Mouse (Mus musculus): ENCODE measurements around the gene Spdef. TPM values are rescaled to one million over a fixed set of nuclear protein-coding genes. Genes with fewer than 3 reads are reported as not detected.

Spdef gene
- polyA plus RNA-seq, 1 experiment from 2014 or later: 0.56 TPM

- Histone ChIP-seq H3K27ac (replicated peaks) (no peak overlapping the region), H3K4me2 (no peak overlapping the region), H3K9ac (no peak overlapping the region), H3K9me3 (no peaks in the 10 kb centered on the region), H3K4me1 (replicated peaks) (peaks cover 9% of the 10 kb centered on the region; the same call in 1 of the 2 replicates), H3K4me3 (no peak overlapping the region), H3K27me3 (no peaks in the 10 kb centered on the region), H3K36me3 (peaks cover 23% of the 10 kb centered on the region)
- WGBS: 94% methylated on average over 8 of the region's 8 CpGs
- ATAC-seq (ENCODE audit: low read depth): no peak
Observed at GRCm38 (mm10) chr17:27751314-27752202, 22.8 kb upstream of the Spdef start.

- Histone ChIP-seq H3K36me3 (peaks cover 23% of the 10 kb centered on the region), H3K27me3 (no peaks in the 10 kb centered on the region), H3K27ac (replicated peaks) (no peak overlapping the region), H3K9ac (no peak overlapping the region), H3K9me3 (no peaks in the 10 kb centered on the region), H3K4me2 (no peak overlapping the region), H3K4me1 (replicated peaks) (0 out of 2 replicates have a peak, but pooled peaks cover 4% of the 10 kb centered on the region), H3K4me3 (no peak overlapping the region)
- no peak for ATAC-seq (ENCODE audit: low read depth)
- WGBS: 94% methylated on average over 6 of the region's 6 CpGs
Observed at GRCm38 (mm10) chr17:27750451-27750942, 21.7 kb upstream of the Spdef start.

- H3K4me3 ChIP-seq: no peak overlapping the region
- H3K36me3 ChIP-seq: peaks cover 19% of the 10 kb centered on the region
- H3K4me2 ChIP-seq: no peak overlapping the region
- 88% methylated on average over 2 of the region's 2 CpGs for WGBS
- H3K27me3 ChIP-seq: no peaks in the 10 kb centered on the region
- H3K4me1 ChIP-seq (replicated peaks): no peaks in the 10 kb centered on the region
- ATAC-seq (ENCODE audit: low read depth): no peak
- no peak overlapping the region for H3K9ac ChIP-seq
- no peaks in the 10 kb centered on the region for H3K9me3 ChIP-seq
- no peak overlapping the region for H3K27ac ChIP-seq (replicated peaks)
Observed at GRCm38 (mm10) chr17:27748123-27748522, 19.4 kb upstream of the Spdef start.

GRCm38 (mm10) chr17:27746446-27746845 is 17.7 kb upstream of the Spdef start:
- 60% methylated on average over 4 of the region's 4 CpGs for WGBS
- H3K27ac ChIP-seq (replicated peaks): no peak overlapping the region

GRCm38 (mm10) chr17:27740961-27741360 is 12.2 kb upstream of the Spdef start:
- ATAC-seq (ENCODE audit: low read depth): no peak
- no peak overlapping the region for H3K4me3 ChIP-seq
- no peaks in the 10 kb centered on the region for H3K9me3 ChIP-seq
- no peak overlapping the region for H3K4me2 ChIP-seq
- no peaks in the 10 kb centered on the region for H3K4me1 ChIP-seq (replicated peaks)
- H3K27ac ChIP-seq (replicated peaks): no peak overlapping the region
- H3K9ac ChIP-seq: no peak overlapping the region
- WGBS: 92% methylated on average over 6 of the region's 6 CpGs
- no peaks in the 10 kb centered on the region for H3K27me3 ChIP-seq
- no peaks in the 10 kb centered on the region for H3K36me3 ChIP-seq

More at GRCm38 (mm10) chr17:27746446-27746845, 17.7 kb upstream of the Spdef start:
- Histone ChIP-seq H3K9me3 (no peaks in the 10 kb centered on the region), H3K4me1 (replicated peaks) (no peaks in the 10 kb centered on the region), H3K4me2 (no peak overlapping the region), H3K36me3 (0 out of 2 replicates have a peak, but pooled peaks cover 3% of the 10 kb centered on the region), H3K9ac (no peak overlapping the region), H3K27me3 (no peaks in the 10 kb centered on the region), H3K4me3 (no peak overlapping the region)
- no peak for ATAC-seq (ENCODE audit: low read depth)

- Histone ChIP-seq H3K9ac (no peak overlapping the region), H3K27me3 (no peaks in the 10 kb centered on the region), H3K27ac (replicated peaks) (no peak overlapping the region), H3K4me2 (no peak overlapping the region), H3K9me3 (no peaks in the 10 kb centered on the region), H3K4me3 (no peak overlapping the region), H3K4me1 (replicated peaks) (peaks cover 5% of the 10 kb centered on the region), H3K36me3 (no peaks in the 10 kb centered on the region)
- WGBS: 25% methylated on average over 13 of the region's 13 CpGs
- ATAC-seq (ENCODE audit: low read depth): no peak
Observed at GRCm38 (mm10) chr17:27734344-27735073, 5.8 kb upstream of the Spdef start.

GRCm38 (mm10) chr17:27732694-27733093 is 3.9 kb upstream of the Spdef start:
- no peak overlapping the region for H3K9ac ChIP-seq
- H3K4me2 ChIP-seq: no peak overlapping the region
- H3K4me1 ChIP-seq (replicated peaks): peaks cover 5% of the 10 kb centered on the region
- H3K9me3 ChIP-seq: no peaks in the 10 kb centered on the region
- H3K36me3 ChIP-seq: no peaks in the 10 kb centered on the region
- H3K27me3 ChIP-seq: no peaks in the 10 kb centered on the region
- H3K27ac ChIP-seq (replicated peaks): no peak overlapping the region
- H3K4me3 ChIP-seq: no peak overlapping the region
- ATAC-seq (ENCODE audit: low read depth): no peak
- 91% methylated on average over 3 of the region's 3 CpGs for WGBS

GRCm38 (mm10) chr17:27732152-27732551 is 3.4 kb upstream of the Spdef start:
- WGBS: 75% methylated on average over 5 of the region's 5 CpGs
- Histone ChIP-seq H3K9me3 (no peaks in the 10 kb centered on the region), H3K4me3 (no peak overlapping the region), H3K4me2 (no peak overlapping the region), H3K9ac (no peak overlapping the region), H3K36me3 (no peaks in the 10 kb centered on the region), H3K27ac (replicated peaks) (no peak overlapping the region), H3K27me3 (no peaks in the 10 kb centered on the region), H3K4me1 (replicated peaks) (peaks cover 5% of the 10 kb centered on the region)
- no peak for ATAC-seq (ENCODE audit: low read depth)

- H3K36me3 ChIP-seq: no peaks in the 10 kb centered on the region
- H3K9ac ChIP-seq: no peak overlapping the region
- no peak for ATAC-seq (ENCODE audit: low read depth)
- H3K27ac ChIP-seq (replicated peaks): no peak overlapping the region
- peaks cover 13% of the 10 kb centered on the region for H3K4me1 ChIP-seq (replicated peaks)
- WGBS: 48% methylated on average over 7 of the region's 7 CpGs
- H3K4me3 ChIP-seq: no peak overlapping the region
- H3K4me2 ChIP-seq: no peak overlapping the region
- no peaks in the 10 kb centered on the region for H3K9me3 ChIP-seq
- H3K27me3 ChIP-seq: no peaks in the 10 kb centered on the region
Observed at GRCm38 (mm10) chr17:27726527-27726926, 2.2 kb downstream of the Spdef start.

GRCm38 (mm10) chr17:27725412-27725811 is 3.3 kb downstream of the Spdef start:
- H3K27me3 ChIP-seq: no peaks in the 10 kb centered on the region
- ATAC-seq (ENCODE audit: low read depth): 0 out of 2 replicates have a peak, but pooled peaks have one; percentile 47

GRCm38 (mm10) chr17:27725011-27725410 is 3.7 kb downstream of the Spdef start:
- Histone ChIP-seq H3K27me3 (no peaks in the 10 kb centered on the region), H3K27ac (replicated peaks) (no peak overlapping the region), H3K4me3 (no peak overlapping the region), H3K36me3 (no peaks in the 10 kb centered on the region), H3K9ac (peak overlapping the region; percentile 45), H3K4me1 (replicated peaks) (peaks cover 13% of the 10 kb centered on the region), H3K9me3 (no peaks in the 10 kb centered on the region), H3K4me2 (no peak overlapping the region)
- 31% methylated on average over 10 of the region's 10 CpGs for WGBS
- ATAC-seq (ENCODE audit: low read depth): no peak

More at GRCm38 (mm10) chr17:27725412-27725811, 3.3 kb downstream of the Spdef start:
- no peak overlapping the region for H3K27ac ChIP-seq (replicated peaks)
- no peak overlapping the region for H3K4me3 ChIP-seq
- H3K9me3 ChIP-seq: no peaks in the 10 kb centered on the region
- no peaks in the 10 kb centered on the region for H3K36me3 ChIP-seq
- no peak overlapping the region for H3K4me2 ChIP-seq
- WGBS: 16% methylated on average over 10 of the region's 10 CpGs
- peak overlapping the region; percentile 45 for H3K9ac ChIP-seq
- peaks cover 13% of the 10 kb centered on the region for H3K4me1 ChIP-seq (replicated peaks)

- Histone ChIP-seq H3K27ac (replicated peaks) (no peak overlapping the region), H3K27me3 (no peaks in the 10 kb centered on the region), H3K4me2 (no peak overlapping the region), H3K4me3 (no peak overlapping the region), H3K9ac (no peak overlapping the region), H3K36me3 (no peaks in the 10 kb centered on the region), H3K9me3 (no peaks in the 10 kb centered on the region), H3K4me1 (replicated peaks) (peaks cover 13% of the 10 kb centered on the region)
- ATAC-seq (ENCODE audit: low read depth): no peak
- WGBS: 34% methylated on average over 3 of the region's 3 CpGs
Observed at GRCm38 (mm10) chr17:27724327-27724726, 4.4 kb downstream of the Spdef start.

Measured in neural tube, embryonic 13.5 days (tissue).